ENCODE assay signal across 28 mouse cellular contexts in the genomic region with DNA sequence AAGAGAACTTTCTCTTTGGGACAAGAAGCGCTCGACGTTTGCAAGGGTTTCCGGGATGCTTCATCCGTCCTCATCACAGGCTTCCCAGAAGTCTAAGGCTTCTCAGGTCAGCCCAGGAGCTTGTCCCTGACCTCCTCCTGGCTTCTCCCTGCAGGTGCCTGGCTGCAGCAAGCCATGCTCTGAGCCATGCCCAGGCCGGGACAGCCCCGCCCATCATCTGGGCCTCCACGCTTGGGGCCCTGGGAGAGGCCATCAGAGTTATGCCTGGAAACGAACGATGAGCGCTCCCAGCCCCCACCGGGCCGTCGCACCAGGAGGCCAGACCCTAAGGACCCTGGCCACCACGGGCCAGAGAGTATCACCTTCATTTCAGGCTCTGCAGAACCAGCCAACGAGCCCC. TPM values are rescaled to one million over a fixed set of nuclear protein-coding genes. Genes with fewer than 3 reads are reported as not detected.
DNase-seq lines count a peak whose midpoint lies in the region; ATAC-seq and TF ChIP-seq lines count a peak whose summit lies in the region.
"Had no signal": no experiment of that assay in that cellular context is flagged by ENCODE, and none has a peak within 500 bp of the region (broad histone marks: within the 10 kb centered on the region; RNA-seq: fewer than 3 reads in every experiment).

No protein-coding gene starts in this region.

- ATAC-seq in hindbrain, embryonic 16.5 days, result no peak
- ATAC-seq in midbrain, embryonic 11.5 days (ENCODE audit: low FRiP score), result no peak
- no peak for ATAC-seq in midbrain, embryonic 16.5 days
- peak; percentile 80 for ATAC-seq in intestine, embryonic 16.5 days
- peak; percentile 20; the same call in 1 of the 2 replicates for ATAC-seq in stomach, postnatal 0 days (ENCODE audit: low FRiP score, low TSS enrichment)
- ATAC-seq: CD4-positive, CD25-positive, alpha-beta regulatory T cell, adult 4 months; forebrain, embryonic 14.5 days; hindbrain, postnatal 0 days; Patski had no signal

- no peak overlapping the region for H3K27ac ChIP-seq in hindbrain, embryonic 10.5 days
- H3K27ac ChIP-seq in hindbrain, embryonic 16.5 days (ENCODE audit: low read depth, low read length), result no peak overlapping the region
- no peak overlapping the region for H3K27ac ChIP-seq in midbrain, embryonic 11.5 days (ENCODE audit: low read depth, low read length)
- H3K27ac ChIP-seq in midbrain, embryonic 16.5 days (ENCODE audit: low read length), result no peak overlapping the region
- H3K27ac ChIP-seq in intestine, embryonic 16.5 days (ENCODE audit: low read length), result no peak overlapping the region
- no peak overlapping the region for H3K27ac ChIP-seq in stomach, postnatal 0 days (replicated peaks)
- H3K27ac ChIP-seq: heart, embryonic 13.5 days; hindbrain, embryonic 13.5 days; hindbrain, postnatal 0 days had no signal

- DNase-seq in hindbrain, embryonic 10.5 days (ENCODE audit: low spot score), result no peak
- DNase-seq in midbrain, embryonic 11.5 days (ENCODE audit: low spot score, missing footprints), result peak; percentile 71
- DNase-seq in stomach, postnatal 0 days (ENCODE audit: low spot score), result no peak
- no peak for DNase-seq in thymus, adult 18-20 months
- DNase-seq in layer of hippocampus, postnatal 14 days (ENCODE audit: low spot score in 2 of 2), result no peak
- DNase-seq: adrenal gland, postnatal 10 days; adrenal gland, postnatal 36 days; cerebellum, adult 18-20 months; cerebellum, adult 9-10 months; cerebellum, postnatal 14 days; gastrocnemius, postnatal 25 days; heart, adult 18-20 months; heart, postnatal 14 days had no signal

- no peaks in the 10 kb centered on the region for H3K27me3 ChIP-seq in hindbrain, embryonic 10.5 days (ENCODE audit: insufficient read depth, poor library complexity, severe bottlenecking)
- no peaks in the 10 kb centered on the region for H3K27me3 ChIP-seq in hindbrain, embryonic 16.5 days (replicated peaks; ENCODE audit: control insufficient read depth, insufficient read depth, low read length)
- H3K27me3 ChIP-seq in midbrain, embryonic 11.5 days (ENCODE audit: control insufficient read depth, insufficient read depth, low read length), result no peaks in the 10 kb centered on the region
- H3K27me3 ChIP-seq in midbrain, embryonic 16.5 days (ENCODE audit: control insufficient read depth, insufficient read depth, low read depth, low read length), result no peaks in the 10 kb centered on the region
- H3K27me3 ChIP-seq in intestine, embryonic 16.5 days (replicated peaks; ENCODE audit: control insufficient read depth, insufficient read depth, low read length), result no peaks in the 10 kb centered on the region
- no peaks in the 10 kb centered on the region for H3K27me3 ChIP-seq in stomach, postnatal 0 days (ENCODE audit: control insufficient read depth, insufficient read depth, low read length)
- H3K27me3 ChIP-seq: hindbrain, embryonic 13.5 days; Patski had no signal

- no peak overlapping the region for H3K9ac ChIP-seq in hindbrain, embryonic 16.5 days (ENCODE audit: low read depth, low read length)
- H3K9ac ChIP-seq in midbrain, embryonic 11.5 days (ENCODE audit: low read length), result no peak overlapping the region
- H3K9ac ChIP-seq in midbrain, embryonic 16.5 days (ENCODE audit: low read depth, low read length), result no peak overlapping the region
- H3K9ac ChIP-seq in intestine, embryonic 16.5 days (ENCODE audit: low read depth, low read length), result peak overlapping the region; percentile 40; the same call in 1 of the 2 replicates
- no peak overlapping the region for H3K9ac ChIP-seq in stomach, postnatal 0 days (ENCODE audit: low read length)
- H3K9ac ChIP-seq: heart, embryonic 13.5 days; hindbrain, embryonic 13.5 days had no signal

- no peak for TF ChIP-seq CTCF in stomach, postnatal 0 days (IDR thresholded peaks at IDR 0.05; ENCODE audit: low read depth)

- 73% methylated on average over 16 of the region's 16 CpGs for WGBS in hindbrain, embryonic 10.5 days
- WGBS in hindbrain, embryonic 16.5 days, result 75% methylated on average over 16 of the region's 16 CpGs
- WGBS in midbrain, embryonic 11.5 days, result 75% methylated on average over 16 of the region's 16 CpGs
- 73% methylated on average over 16 of the region's 16 CpGs for WGBS in midbrain, embryonic 16.5 days
- WGBS in intestine, embryonic 16.5 days, result 57% methylated on average over 16 of the region's 16 CpGs
- WGBS in stomach, postnatal 0 days, result 59% methylated on average over 16 of the region's 16 CpGs

- TF ChIP-seq EP300 in stomach, postnatal 0 days (optimal IDR thresholded peaks at IDR 0.05), result no peak

- no peaks in the 10 kb centered on the region for H3K4me1 ChIP-seq in hindbrain, embryonic 10.5 days (replicated peaks)
- H3K4me1 ChIP-seq in hindbrain, embryonic 16.5 days (ENCODE audit: control insufficient read depth, insufficient read depth, low read depth, low read length), result no peaks in the 10 kb centered on the region
- H3K4me1 ChIP-seq in midbrain, embryonic 11.5 days (ENCODE audit: control insufficient read depth, insufficient read depth, low read length), result no peaks in the 10 kb centered on the region
- H3K4me1 ChIP-seq in midbrain, embryonic 16.5 days (ENCODE audit: control insufficient read depth, insufficient read depth, low read length), result no peaks in the 10 kb centered on the region
- peaks cover 5% of the 10 kb centered on the region; the same call in 1 of the 2 replicates for H3K4me1 ChIP-seq in intestine, embryonic 16.5 days (ENCODE audit: control insufficient read depth, insufficient read depth, low read length)
- no peaks in the 10 kb centered on the region for H3K4me1 ChIP-seq in stomach, postnatal 0 days (replicated peaks; ENCODE audit: control insufficient read depth, insufficient read depth)
- H3K4me1 ChIP-seq: heart, embryonic 13.5 days; hindbrain, embryonic 13.5 days had no signal

- no peaks in the 10 kb centered on the region for H3K9me3 ChIP-seq in hindbrain, embryonic 10.5 days
- H3K9me3 ChIP-seq in hindbrain, embryonic 16.5 days (ENCODE audit: control insufficient read depth, low read length), result no peaks in the 10 kb centered on the region
- no peaks in the 10 kb centered on the region for H3K9me3 ChIP-seq in midbrain, embryonic 11.5 days (ENCODE audit: control insufficient read depth, low read length)
- H3K9me3 ChIP-seq in midbrain, embryonic 16.5 days (replicated peaks; ENCODE audit: control insufficient read depth, low read length, poor library complexity, severe bottlenecking), result no peaks in the 10 kb centered on the region
- H3K9me3 ChIP-seq in intestine, embryonic 16.5 days (ENCODE audit: control insufficient read depth, low read length), result 0 out of 2 replicates have a peak, but pooled peaks cover 3% of the 10 kb centered on the region
- no peaks in the 10 kb centered on the region for H3K9me3 ChIP-seq in stomach, postnatal 0 days (ENCODE audit: control insufficient read depth, low read length)
- H3K9me3 ChIP-seq: heart, embryonic 13.5 days; hindbrain, embryonic 13.5 days had no signal

- 0 out of 2 replicates have a peak overlapping the region, but pooled peaks have one; percentile 2 for H3K4me3 ChIP-seq in hindbrain, embryonic 10.5 days
- no peak overlapping the region for H3K4me3 ChIP-seq in hindbrain, embryonic 16.5 days (ENCODE audit: low read length)
- H3K4me3 ChIP-seq in midbrain, embryonic 11.5 days (ENCODE audit: low read depth, low read length), result no peak overlapping the region
- H3K4me3 ChIP-seq in midbrain, embryonic 16.5 days (ENCODE audit: low read depth, low read length), result no peak overlapping the region
- no peak overlapping the region for H3K4me3 ChIP-seq in intestine, embryonic 16.5 days (ENCODE audit: low read length)
- no peak overlapping the region for H3K4me3 ChIP-seq in stomach, postnatal 0 days (ENCODE audit: low read depth, low read length)
- H3K4me3 ChIP-seq: heart, embryonic 13.5 days; hindbrain, embryonic 13.5 days had no signal

- H3K4me2 ChIP-seq in hindbrain, embryonic 16.5 days (ENCODE audit: low read length), result no peak overlapping the region
- no peak overlapping the region for H3K4me2 ChIP-seq in midbrain, embryonic 11.5 days
- H3K4me2 ChIP-seq in midbrain, embryonic 16.5 days (ENCODE audit: low read length), result no peak overlapping the region
- H3K4me2 ChIP-seq in intestine, embryonic 16.5 days (ENCODE audit: low read depth, low read length), result peak overlapping the region; percentile 38; the same call in 1 of the 2 replicates
- no peak overlapping the region for H3K4me2 ChIP-seq in stomach, postnatal 0 days (replicated peaks; ENCODE audit: low read depth)
- H3K4me2 ChIP-seq: heart, embryonic 13.5 days; hindbrain, embryonic 13.5 days had no signal

- peaks cover 60% of the 10 kb centered on the region for H3K36me3 ChIP-seq in hindbrain, embryonic 10.5 days
- peaks cover 15% of the 10 kb centered on the region for H3K36me3 ChIP-seq in hindbrain, embryonic 16.5 days (ENCODE audit: control insufficient read depth, insufficient read depth, low read length)
- H3K36me3 ChIP-seq in midbrain, embryonic 11.5 days (ENCODE audit: control insufficient read depth, insufficient read depth, low read length), result peaks cover 14% of the 10 kb centered on the region
- peaks cover 24% of the 10 kb centered on the region for H3K36me3 ChIP-seq in midbrain, embryonic 16.5 days (ENCODE audit: control insufficient read depth, insufficient read depth, low read length)
- H3K36me3 ChIP-seq in intestine, embryonic 16.5 days (ENCODE audit: control insufficient read depth, insufficient read depth, low read length), result peaks cover 16% of the 10 kb centered on the region
- H3K36me3 ChIP-seq in stomach, postnatal 0 days (ENCODE audit: control insufficient read depth, insufficient read depth, low read length), result peaks cover 12% of the 10 kb centered on the region

RNA-seq across cellular contexts. Expression of gene Kdf1, which starts 9.0 kb away (rescaled TPM):
- 3.9 and 5.6 TPM in 2 replicates for polyA plus RNA-seq in hindbrain, embryonic 10.5 days (2016; fragmentation: Nextera tagmentation; extraction: Ambion mirVana)
- 0.39 and 0.50 TPM in 2 replicates for polyA plus RNA-seq in hindbrain, embryonic 16.5 days (2015; fragmentation: Nextera tagmentation; extraction: Ambion mirVana)
- polyA plus RNA-seq in midbrain, embryonic 11.5 days (2014; fragmentation: Nextera tagmentation; extraction: Ambion mirVana), result 0.15 and 0.51 TPM in 2 replicates
- 0.61 and 0.69 TPM in 2 replicates for polyA plus RNA-seq in midbrain, embryonic 16.5 days (2015; fragmentation: Nextera tagmentation; extraction: Ambion mirVana)
- polyA plus RNA-seq in intestine, embryonic 16.5 days (2015; fragmentation: Nextera tagmentation; extraction: Ambion mirVana), result 55.3 and 59.9 TPM in 2 replicates
- 29.2 and 34.2 TPM in 2 replicates for polyA plus RNA-seq in stomach, postnatal 0 days (2015; fragmentation: Nextera tagmentation; extraction: Ambion mirVana)
- total RNA-seq in layer of hippocampus, postnatal 14 days (2021), result not detected
- total RNA-seq: gastrocnemius, adult 8-10 months; gastrocnemius, postnatal 25 days; heart, adult 18-20 months; heart, postnatal 14 days; hematopoietic stem cell, adult 5-6 weeks had no signal

RNA-seq across cellular contexts. Expression of gene Nudc, which starts 18.0 kb away (rescaled TPM):
- polyA plus RNA-seq in hindbrain, embryonic 10.5 days (2016; fragmentation: Nextera tagmentation; extraction: Ambion mirVana), result 438 and 476 TPM in 2 replicates
- polyA plus RNA-seq in hindbrain, embryonic 16.5 days (2015; fragmentation: Nextera tagmentation; extraction: Ambion mirVana), result 246 and 265 TPM in 2 replicates
- polyA plus RNA-seq in midbrain, embryonic 11.5 days (2014; fragmentation: Nextera tagmentation; extraction: Ambion mirVana), result 330 and 336 TPM in 2 replicates
- 247 and 263 TPM in 2 replicates for polyA plus RNA-seq in midbrain, embryonic 16.5 days (2015; fragmentation: Nextera tagmentation; extraction: Ambion mirVana)
- polyA plus RNA-seq in intestine, embryonic 16.5 days (2015; fragmentation: Nextera tagmentation; extraction: Ambion mirVana), result 214 and 228 TPM in 2 replicates
- 122 and 125 TPM in 2 replicates for polyA plus RNA-seq in stomach, postnatal 0 days (2015; fragmentation: Nextera tagmentation; extraction: Ambion mirVana)
- 100 to 1,000 TPM; 101 to 113 TPM for total RNA-seq in layer of hippocampus, postnatal 14 days (2021)

RNA-seq across cellular contexts. Expression of gene Nr0b2, which starts 25.4 kb away (rescaled TPM):
- polyA plus RNA-seq in hindbrain, embryonic 10.5 days (2016; fragmentation: Nextera tagmentation; extraction: Ambion mirVana), result 0.31 TPM in 1 of 2 replicates, not detected in the other
- 0.36 TPM in 1 of 2 replicates, not detected in the other for polyA plus RNA-seq in hindbrain, embryonic 16.5 days (2015; fragmentation: Nextera tagmentation; extraction: Ambion mirVana)
- polyA plus RNA-seq in midbrain, embryonic 11.5 days (2014; fragmentation: Nextera tagmentation; extraction: Ambion mirVana), result not detected in 2 replicates
- not detected in 2 replicates for polyA plus RNA-seq in midbrain, embryonic 16.5 days (2015; fragmentation: Nextera tagmentation; extraction: Ambion mirVana)
- polyA plus RNA-seq in intestine, embryonic 16.5 days (2015; fragmentation: Nextera tagmentation; extraction: Ambion mirVana), result 9.2 and 10.3 TPM in 2 replicates
- 4.7 and 5.2 TPM in 2 replicates for polyA plus RNA-seq in stomach, postnatal 0 days (2015; fragmentation: Nextera tagmentation; extraction: Ambion mirVana)
- total RNA-seq in layer of hippocampus, postnatal 14 days (2021), result not detected
- total RNA-seq: gastrocnemius, postnatal 25 days; hematopoietic stem cell, adult 5-6 weeks had no signal
- polyA plus RNA-seq: C2C12; embryonic facial prominence, embryonic 11.5 days; embryonic facial prominence, embryonic 14.5 days; forebrain, embryonic 14.5 days; gonadal fat pad, adult 2 months; hindbrain, embryonic 13.5 days; Patski had no signal

RNA-seq across cellular contexts. Expression of gene Trnp1, which starts 29.4 kb away (rescaled TPM):
- 1.1 and 1.3 TPM in 2 replicates for polyA plus RNA-seq in hindbrain, embryonic 10.5 days (2016; fragmentation: Nextera tagmentation; extraction: Ambion mirVana)
- 5.8 and 12.1 TPM in 2 replicates for polyA plus RNA-seq in hindbrain, embryonic 16.5 days (2015; fragmentation: Nextera tagmentation; extraction: Ambion mirVana)
- 1.5 TPM in 2 replicates for polyA plus RNA-seq in midbrain, embryonic 11.5 days (2014; fragmentation: Nextera tagmentation; extraction: Ambion mirVana)
- polyA plus RNA-seq in midbrain, embryonic 16.5 days (2015; fragmentation: Nextera tagmentation; extraction: Ambion mirVana), result 5.7 and 8.2 TPM in 2 replicates
- polyA plus RNA-seq in intestine, embryonic 16.5 days (2015; fragmentation: Nextera tagmentation; extraction: Ambion mirVana), result 0.70 and 0.81 TPM in 2 replicates
- 4.0 and 4.4 TPM in 2 replicates for polyA plus RNA-seq in stomach, postnatal 0 days (2015; fragmentation: Nextera tagmentation; extraction: Ambion mirVana)
- total RNA-seq in layer of hippocampus, postnatal 14 days (2021), result 100 to 1,000 TPM; 188 to 190 TPM
- total RNA-seq: hematopoietic stem cell, adult 5-6 weeks had no signal
- polyA plus RNA-seq: CD4-positive, CD25-positive, alpha-beta regulatory T cell, adult 4 months had no signal

RNA-seq across cellular contexts. Expression of gene Gpatch3, which starts 46.8 kb away (rescaled TPM):
- polyA plus RNA-seq in hindbrain, embryonic 10.5 days (2016; fragmentation: Nextera tagmentation; extraction: Ambion mirVana), result 10.0 and 10.8 TPM in 2 replicates
- 5.9 and 7.6 TPM in 2 replicates for polyA plus RNA-seq in hindbrain, embryonic 16.5 days (2015; fragmentation: Nextera tagmentation; extraction: Ambion mirVana)
- polyA plus RNA-seq in midbrain, embryonic 11.5 days (2014; fragmentation: Nextera tagmentation; extraction: Ambion mirVana), result 6.8 and 7.8 TPM in 2 replicates
- 6.1 and 6.5 TPM in 2 replicates for polyA plus RNA-seq in midbrain, embryonic 16.5 days (2015; fragmentation: Nextera tagmentation; extraction: Ambion mirVana)
- polyA plus RNA-seq in intestine, embryonic 16.5 days (2015; fragmentation: Nextera tagmentation; extraction: Ambion mirVana), result 5.5 and 7.5 TPM in 2 replicates
- polyA plus RNA-seq in stomach, postnatal 0 days (2015; fragmentation: Nextera tagmentation; extraction: Ambion mirVana), result 3.6 and 3.8 TPM in 2 replicates
- total RNA-seq in layer of hippocampus, postnatal 14 days (2021), result 1 to 10 TPM; 8.0 TPM

Comparison
In these comparisons a context has a peak if more than half of its experiments do, and no peak if none do; other contexts are left out.
1. ATAC-seq: peak in intestine, embryonic 16.5 days (single experiment) and stomach, postnatal 0 days (single experiment); none in hindbrain, embryonic 16.5 days (single experiment), midbrain, embryonic 11.5 days (single experiment) and midbrain, embryonic 16.5 days (single experiment).